ENCODE assay signal across 8 mouse cellular contexts in the genomic region with DNA sequence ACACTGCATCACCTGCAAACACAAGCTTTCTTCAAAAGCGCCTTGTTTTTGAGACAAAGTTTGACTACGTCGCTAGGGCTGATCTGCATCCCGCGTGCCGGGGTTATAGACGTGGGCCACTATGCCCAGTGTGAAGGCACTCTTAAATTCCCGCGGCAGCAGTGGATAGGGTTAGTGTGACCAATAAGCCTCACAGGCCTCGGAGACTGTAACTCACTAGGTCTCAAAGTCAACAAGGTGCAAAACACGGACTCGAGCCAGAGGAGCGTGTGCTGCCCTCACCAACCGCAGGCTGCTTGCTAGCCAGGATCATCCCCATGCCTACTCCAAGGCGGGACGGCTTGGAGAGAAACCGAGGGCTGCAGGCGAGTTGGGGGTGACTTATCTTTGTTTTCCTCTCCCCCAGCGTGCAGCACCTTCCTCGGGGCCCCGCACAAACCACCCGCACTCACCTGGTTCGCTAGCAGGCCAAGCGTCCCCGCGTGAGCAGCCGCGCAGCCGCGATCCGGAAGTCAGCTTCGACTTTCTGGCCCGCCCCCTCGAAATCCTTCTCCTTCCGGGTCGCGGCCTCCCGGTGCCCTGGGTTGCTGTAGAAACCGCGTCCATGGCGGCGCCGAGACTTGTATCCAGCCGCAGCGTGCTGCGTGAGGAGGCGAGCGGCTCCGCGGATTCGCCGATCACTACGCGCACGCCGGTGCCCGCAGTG. TPM values are rescaled to one million over a fixed set of nuclear protein-coding genes. Genes with fewer than 3 reads are reported as not detected.
DNase-seq lines count a peak whose midpoint lies in the region; ATAC-seq and TF ChIP-seq lines count a peak whose summit lies in the region.

A gene (plus strand): TSS at position 582 of the 706 bp plus-strand sequence.

- ATAC-seq in activated CD4-positive, CD25-positive, alpha-beta regulatory T cell, adult 4 months: peak; percentile 99
- peak; percentile 98 for ATAC-seq in inflammation-experienced regulatory T-cells, adult 6 months
- peak; percentile 88 for ATAC-seq in megakaryocyte-erythroid progenitor cell, adult 5-6 weeks (replicated peaks; ENCODE audit: low FRiP score, low TSS enrichment, poor library complexity, severe bottlenecking)

- peak within 1 kb of the TSS; percentile 74 for H3K4me3 ChIP-seq in cortical plate, adult 2 months (ENCODE audit: insufficient read depth, low read length)

- peak; percentile 93 for DNase-seq in gastrocnemius, postnatal 10 days
- DNase-seq in left cerebral cortex, postnatal 10 days (ENCODE audit: extremely low spot score in 1 of 2, low spot score in 2 of 2): peak; percentile 90 to 96
- DNase-seq in right cerebral cortex, postnatal 25 days: peak; percentile 94
- DNase-seq in urinary bladder, postnatal 4 days (ENCODE audit: low spot score in 2 of 2): peak; percentile 87 to 95

- TF ChIP-seq CTCF in cortical plate, adult 2 months (IDR thresholded peaks at IDR 0.05; ENCODE audit: extremely low read depth, insufficient read depth, low read length): no peak

- H3K27ac ChIP-seq in cortical plate, adult 2 months (ENCODE audit: insufficient read depth, low read length): 0 out of 2 replicates have a peak within 1 kb of the TSS, but pooled peaks have one; percentile 22

- peaks cover 5% of the 10 kb centered on the region for H3K4me1 ChIP-seq in cortical plate, adult 2 months (ENCODE audit: control insufficient read depth, insufficient read depth, low read length)

- TF ChIP-seq POLR2A in cortical plate, adult 2 months (IDR thresholded peaks at IDR 0.05; ENCODE audit: extremely low read depth, insufficient read depth, low read length): peak; percentile 67; the same call in 1 of the 2 replicates

- intact Hi-C loops in left cerebral cortex, postnatal 10 days (cut with DNase I): loop anchor here (5.0 kb wide), 1 partner anchor 137 kb away; no protein-coding TSS in a partner anchor

RNA-seq across cellular contexts. Expression of the gene that starts here (rescaled TPM):
- polyA plus RNA-seq in activated CD4-positive, CD25-positive, alpha-beta regulatory T cell, adult 4 months (2017; shearing (Covaris generic)): under 1 TPM in 1 of 2 experiments, not detected in 1; 0.12 TPM
- 6.6 and 8.0 TPM in 2 replicates for polyA plus RNA-seq in cortical plate, adult 2 months (2012; rRNA removed)
- total RNA-seq in gastrocnemius, postnatal 10 days (2021): under 1 TPM; 0.59 to 0.63 TPM
- polyA plus RNA-seq in inflammation-experienced regulatory T-cells, adult 6 months (2017; shearing (Covaris generic)): under 1 TPM in 1 of 3 experiments, not detected in 2; 0.55 TPM
- total RNA-seq in left cerebral cortex, postnatal 10 days (2021): 1 to 10 TPM; 2.8 to 3.1 TPM
- total RNA-seq in megakaryocyte-erythroid progenitor cell, adult 5-6 weeks (2014; fragmentation: Nextera tagmentation): 0.81 and 1.2 TPM in 2 replicates
- 0.33 TPM in 1 of 2 replicates, not detected in the other for total RNA-seq in megakaryocyte-erythroid progenitor cell, adult 5-6 weeks (2017)

Comparison
In these comparisons a context has a peak if more than half of its experiments do, and no peak if none do; other contexts are left out.
1. Peak in every context shown above with its lines: DNase-seq, ATAC-seq, H3K4me3 ChIP-seq and H3K27ac ChIP-seq.
2. Peak in ATAC-seq in activated CD4-positive, CD25-positive, alpha-beta regulatory T cell, adult 4 months; RNA of the gene not detected or under 1 TPM.
3. Peak in DNase-seq in gastrocnemius, postnatal 10 days; RNA of the gene not detected or under 1 TPM.
4. Peak in ATAC-seq in inflammation-experienced regulatory T-cells, adult 6 months; RNA of the gene not detected or under 1 TPM.